Mouse (Mus musculus) frontal cortex, postnatal 14 days (tissue): ENCODE results near the gene Prrg2.
"Not testable (repeated sequence)": the region's sequence is repeated elsewhere in the genome, so short reads cannot be mapped to it uniquely, and the experiment has no call there.

Experiments
- DNase-seq, 2 experiments: peaks; one replicate each; pipeline ENCODE4 v3.0.0; 2022; ENCODE audit warnings: low spot score in 2 of 2

Gene Prrg2

GRCm38 (mm10) chr7:45036702-45037101 lies 25.8 kb downstream of the Prrg2 start:
- no peak for DNase-seq

- DNase-seq = no peak
These were observed 26.8 kb downstream of the Prrg2 start for GRCm38 (mm10) chr7:45035631-45036030.

GRCm38 (mm10) chr7:45033722-45034359 lies 28.6 kb downstream of the Prrg2 start:
- no peak for DNase-seq

GRCm38 (mm10) chr7:45030857-45031256 lies 31.6 kb downstream of the Prrg2 start:
- DNase-seq = no peak

- no peak for DNase-seq
These were observed 32.5 kb downstream of the Prrg2 start for GRCm38 (mm10) chr7:45029995-45030394.

GRCm38 (mm10) chr7:45028351-45028750 lies 34.1 kb downstream of the Prrg2 start:
- peak in 1 of 2 experiments; percentile 7 for DNase-seq

- no peak for DNase-seq
These were observed 34.7 kb downstream of the Prrg2 start for GRCm38 (mm10) chr7:45027761-45028160.

GRCm38 (mm10) chr7:45026256-45026655 lies 36.2 kb downstream of the Prrg2 start:
- DNase-seq = no peak

- DNase-seq = peak in 1 of 2 experiments; percentile 12
These were observed 36.8 kb downstream of the Prrg2 start for GRCm38 (mm10) chr7:45025601-45026220.

- no peak for DNase-seq
These were observed 37.9 kb downstream of the Prrg2 start for GRCm38 (mm10) chr7:45024281-45025248.

GRCm38 (mm10) chr7:45023711-45024110 lies 38.8 kb downstream of the Prrg2 start:
- not testable (repeated sequence) for DNase-seq

GRCm38 (mm10) chr7:45020225-45020624 lies 42.3 kb downstream of the Prrg2 start:
- DNase-seq = no peak

- peak in 1 of 2 experiments; percentile 22 for DNase-seq
These were observed 43.4 kb downstream of the Prrg2 start for GRCm38 (mm10) chr7:45019031-45019571.

GRCm38 (mm10) chr7:45017242-45018061 lies 45.0 kb downstream of the Prrg2 start, which contains the start of gene Rras:
Gene Rras, plus strand, starts transcription at chr7:45017961.
- DNase-seq = peak; percentile 77 to 85

- no peak for DNase-seq
These were observed 45.7 kb downstream of the Prrg2 start for GRCm38 (mm10) chr7:45016761-45017160.

GRCm38 (mm10) chr7:45015957-45016612 lies 46.4 kb downstream of the Prrg2 start, which contains the start of gene Scaf1:
Gene Scaf1, minus strand, starts transcription at chr7:45016363.
- peak; percentile 99 to 100 for DNase-seq

- no peak for DNase-seq
These were observed 47.0 kb downstream of the Prrg2 start for GRCm38 (mm10) chr7:45015344-45015956.

GRCm38 (mm10) chr7:45014096-45014451 lies 48.4 kb downstream of the Prrg2 start:
- DNase-seq = no peak

- DNase-seq = no peak
These were observed 48.9 kb downstream of the Prrg2 start for GRCm38 (mm10) chr7:45013366-45014095.
